Mouse (Mus musculus): Measurements from ENCODE around the gene Mslnl.
A peak's percentile ranks its signal among the peaks of the same experiment; 100 is the strongest.

Gene Mslnl

DNA sequence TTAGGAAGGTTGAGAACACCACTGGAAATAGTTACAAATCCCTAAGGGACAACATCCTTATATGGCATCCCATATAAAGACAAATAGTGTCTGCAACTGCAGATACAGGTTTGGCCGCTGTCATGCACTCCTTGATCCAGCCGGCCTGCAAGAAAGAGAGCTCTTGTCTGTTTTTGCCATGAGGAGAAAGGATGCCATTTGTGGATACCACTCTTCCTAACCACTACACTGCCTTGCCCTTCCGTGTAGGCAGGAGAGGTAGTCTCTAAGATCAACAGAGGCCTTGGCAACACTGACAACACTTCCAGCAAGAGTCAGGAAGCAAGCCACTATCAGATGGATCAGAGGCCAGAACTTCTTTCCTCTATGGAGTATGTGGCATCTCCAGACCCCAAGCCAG lies 50.4 kb downstream of the Mslnl start, which contains the start of gene Ccdc78:
Gene Ccdc78, plus strand, starts transcription at position 301 of the 400 bp plus-strand sequence.
- no peak for DNase-seq (ENCODE audit: low read depth)

DNA sequence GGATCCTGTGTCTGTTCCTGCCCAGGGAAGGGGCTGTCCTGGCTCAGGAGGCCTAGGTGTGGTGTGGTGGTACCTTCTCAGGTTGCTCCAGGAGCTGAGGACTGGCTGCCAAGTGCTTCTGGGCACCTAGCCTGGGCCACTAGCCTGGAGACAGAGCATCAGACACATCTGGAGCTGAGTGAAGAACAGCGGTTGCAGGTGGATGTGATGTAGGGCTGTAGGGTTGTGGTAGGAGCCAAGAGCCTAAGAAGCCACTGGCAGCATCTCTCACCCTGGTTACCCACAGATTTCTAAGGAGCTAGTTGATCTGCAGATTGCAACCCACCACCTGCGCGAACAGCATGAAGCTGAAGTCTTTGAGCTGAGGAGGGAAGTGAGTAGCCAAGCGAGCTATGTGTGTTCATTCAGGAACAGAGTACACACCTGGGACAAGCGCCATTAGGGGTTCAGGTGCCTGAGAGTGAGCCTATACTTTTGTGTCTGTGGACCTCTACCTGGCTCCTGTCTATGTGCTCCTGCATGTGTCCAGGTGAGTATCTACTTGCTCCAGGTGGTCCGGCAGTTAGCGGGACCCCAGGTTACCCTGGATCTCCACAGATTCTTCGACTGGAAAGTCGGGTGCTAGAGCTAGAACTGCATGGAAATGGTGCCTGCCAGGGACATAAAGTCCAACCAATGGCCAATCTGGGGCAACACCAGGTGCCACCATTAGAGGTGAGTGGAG lies 51.1 kb downstream of the Mslnl start:
- no peak for DNase-seq (ENCODE audit: low read depth)

DNA sequence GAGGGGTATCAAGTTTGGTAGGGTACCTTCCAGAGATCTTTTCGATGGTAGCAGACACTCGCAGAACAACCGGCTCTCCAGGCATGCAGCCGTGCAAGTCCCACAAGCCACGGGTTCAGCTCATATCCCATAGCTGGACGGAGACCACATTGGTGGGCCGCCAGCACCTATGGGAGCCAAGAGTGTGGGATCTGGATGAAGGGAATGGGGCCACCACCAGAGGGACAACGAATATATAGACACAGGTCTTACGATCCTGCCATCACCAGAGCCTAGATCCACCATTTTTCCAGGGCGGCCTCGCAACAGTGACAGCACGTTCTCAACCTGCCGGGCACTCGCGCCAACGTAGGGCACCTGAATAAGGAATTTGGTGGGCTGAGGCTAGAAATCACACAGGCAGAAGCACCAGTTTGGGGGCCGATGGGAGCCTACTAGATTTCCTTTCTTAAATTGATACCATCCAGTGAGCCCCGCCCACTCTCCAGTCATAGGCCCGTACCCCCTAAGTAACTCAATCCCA lies 55.5 kb downstream of the Mslnl start:
- no peak for DNase-seq (ENCODE audit: low read depth)

DNA sequence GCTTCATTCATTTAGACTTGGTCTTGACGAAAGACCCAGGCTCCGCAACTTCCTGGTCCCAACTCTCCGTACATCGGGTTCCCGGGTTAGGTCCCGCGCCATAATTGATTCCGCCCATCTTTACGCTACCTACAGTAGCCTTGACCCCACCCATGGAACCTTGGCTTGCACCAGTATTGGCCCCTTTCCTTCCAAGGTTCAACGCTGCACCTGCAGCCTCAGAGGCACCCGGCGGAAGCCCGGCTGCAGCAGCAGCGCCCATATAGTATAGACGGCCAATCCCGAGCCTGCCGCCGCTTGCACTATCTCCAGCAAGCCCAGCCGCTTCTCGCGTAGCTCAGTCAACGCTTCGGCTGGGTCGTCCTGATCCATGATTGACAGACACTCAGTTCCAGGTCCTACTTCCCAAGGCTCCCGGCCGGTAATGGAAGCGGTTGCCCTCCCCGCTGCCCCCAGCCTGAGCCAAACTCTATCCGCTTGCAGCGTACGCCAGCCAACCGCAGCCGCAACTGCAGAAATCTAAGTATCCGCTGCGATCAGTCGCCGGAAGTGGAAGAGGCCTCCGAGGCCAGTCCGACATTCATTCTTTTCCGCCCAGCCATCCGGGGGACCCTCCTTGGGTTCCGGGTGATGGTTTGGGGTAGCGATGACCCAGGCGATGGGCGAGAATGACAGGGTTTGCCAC lies 56.1 kb downstream of the Mslnl start:
- DNase-seq (ENCODE audit: low read depth), result peak; percentile 92

DNA sequence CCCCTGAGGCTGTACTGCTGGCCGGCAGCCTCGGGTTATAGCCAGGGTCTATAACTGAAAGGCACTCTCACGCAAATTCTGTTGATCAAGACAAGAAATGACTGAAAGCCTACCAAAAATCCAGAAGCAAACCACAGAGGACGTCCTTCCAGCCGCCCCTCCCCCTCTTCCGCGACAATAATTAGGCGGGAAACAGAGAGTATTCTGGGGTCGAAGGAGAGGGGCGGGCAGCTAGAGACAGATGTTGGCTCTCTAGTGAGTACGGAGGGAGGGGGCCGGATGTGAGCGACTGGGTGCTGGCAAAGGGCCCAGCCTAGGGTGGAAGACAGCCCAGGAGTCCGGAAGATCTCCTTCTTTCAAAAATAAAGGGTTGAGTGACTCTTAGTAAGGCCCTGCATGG lies 56.8 kb downstream of the Mslnl start, which contains the start of gene Fam173a:
Gene Fam173a, minus strand, starts transcription at position 287 of the 400 bp plus-strand sequence.
- peak; percentile 89 for DNase-seq (ENCODE audit: low read depth)

DNA sequence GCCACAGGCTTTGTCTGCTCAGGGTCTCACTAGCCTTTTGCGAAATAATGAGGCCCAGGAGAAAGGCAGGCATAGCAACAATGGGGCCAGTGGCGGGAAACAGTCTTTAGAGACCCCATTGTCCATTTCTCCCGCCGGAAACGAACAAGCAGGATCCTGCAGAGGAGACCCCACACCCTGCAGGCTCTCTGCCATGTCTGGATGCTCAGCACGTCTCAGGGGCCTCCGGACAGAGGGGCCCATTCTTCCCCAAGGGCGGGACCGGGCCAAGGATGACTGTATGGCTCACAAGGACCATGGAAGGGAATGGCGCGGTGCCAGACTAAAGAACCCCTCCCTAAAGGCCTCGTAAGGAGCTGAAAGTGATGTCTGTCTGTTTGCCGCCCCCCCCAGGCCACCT lies 58.4 kb downstream of the Mslnl start:
- no peak for DNase-seq (ENCODE audit: low read depth)

DNA sequence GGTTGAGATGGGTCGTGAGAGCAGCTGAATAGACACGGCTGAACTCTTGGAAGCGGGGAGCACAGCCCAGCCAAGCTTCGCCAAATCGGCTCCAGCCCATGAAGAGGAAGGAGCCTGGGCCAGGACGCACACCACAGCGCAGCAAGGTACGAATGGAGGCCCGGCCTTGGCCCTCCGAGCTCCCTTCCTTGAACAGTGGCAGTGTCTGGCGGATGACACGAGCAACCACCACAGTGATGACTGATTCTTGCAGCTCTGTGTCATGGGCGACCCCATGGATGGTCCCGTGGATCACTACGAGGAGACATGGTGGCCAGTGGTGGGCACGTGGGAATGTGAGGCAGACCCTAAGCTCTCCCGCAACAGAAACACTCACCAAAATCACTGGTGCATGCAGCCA lies 59.2 kb downstream of the Mslnl start:
- DNase-seq (ENCODE audit: low read depth), result no peak

DNA sequence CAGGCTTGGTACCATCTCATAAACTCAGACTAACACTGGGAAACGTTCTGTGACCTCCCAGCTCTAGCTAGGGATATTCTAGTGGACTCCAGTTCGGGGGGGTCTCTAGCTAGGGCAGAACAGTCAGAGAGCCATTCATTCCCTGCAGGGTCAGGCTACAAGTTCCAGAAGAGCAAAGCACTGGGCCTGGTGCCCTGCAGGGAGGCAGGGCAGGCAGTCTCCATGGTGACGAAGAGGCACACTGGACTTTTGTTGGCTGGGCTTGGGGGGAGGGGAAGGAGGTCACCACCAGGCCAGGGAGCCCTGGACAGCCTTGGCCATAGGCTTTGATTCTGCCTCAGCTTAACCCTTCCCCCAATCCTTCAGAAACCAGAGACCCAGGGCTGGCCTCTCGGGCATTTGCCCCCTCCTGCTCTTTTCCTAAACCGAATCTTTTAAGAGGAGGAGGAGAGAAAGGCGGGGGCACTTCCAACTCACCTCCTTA lies 59.8 kb downstream of the Mslnl start, which contains the start of gene AC134908.4:
Gene AC134908.4, minus strand, starts transcription at position 51 of the 484 bp plus-strand sequence.
- DNase-seq (ENCODE audit: low read depth), result no peak

DNA sequence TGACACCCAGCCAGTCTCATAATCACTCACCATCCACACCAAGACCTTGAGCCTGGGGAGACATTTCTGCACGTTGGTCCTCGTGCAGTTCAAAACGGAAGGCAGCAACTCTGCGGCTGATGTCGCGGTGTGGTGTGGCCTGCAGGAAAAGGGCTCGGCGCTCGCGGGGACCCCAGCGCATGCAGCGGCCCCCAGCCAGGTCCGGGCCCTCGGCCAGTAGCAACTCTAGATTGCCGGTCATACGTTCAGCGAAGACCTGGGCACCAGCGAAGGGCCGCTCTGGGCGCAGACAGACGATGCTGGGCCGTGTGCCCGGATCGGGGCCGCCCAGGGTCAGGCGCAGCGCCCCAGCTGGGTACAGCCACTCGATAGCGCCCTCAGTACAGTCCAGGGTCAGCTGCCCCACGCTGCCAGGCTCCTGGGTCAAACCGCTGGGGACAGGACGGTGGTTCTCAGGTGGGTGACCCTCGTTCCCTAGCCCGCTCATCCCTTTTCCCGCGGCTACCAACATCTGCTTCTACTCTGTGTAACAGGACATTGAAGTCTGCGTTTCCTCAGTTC lies 60.4 kb downstream of the Mslnl start:
- no peak for DNase-seq (ENCODE audit: low read depth)

DNA sequence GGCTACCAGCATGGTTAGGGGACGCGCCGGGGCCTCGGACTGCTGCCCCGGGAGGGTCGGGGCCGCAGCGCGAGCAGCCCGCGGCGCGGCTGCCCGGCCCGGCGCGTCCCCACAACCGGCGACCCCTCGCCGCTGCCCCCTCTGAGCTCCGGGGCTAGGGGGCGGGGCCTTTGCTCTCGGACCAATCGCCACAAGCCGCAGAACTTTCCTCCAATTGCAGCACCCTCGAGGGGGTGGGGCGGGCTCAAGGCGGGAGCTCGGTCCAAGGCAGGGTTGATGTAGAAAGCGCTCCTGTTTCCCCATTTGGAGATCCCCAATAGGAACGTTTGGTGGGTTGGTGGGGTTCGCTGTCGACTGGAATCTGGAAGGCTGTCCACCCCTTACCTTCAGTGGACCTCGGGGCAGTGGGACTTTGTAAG lies 61.1 kb downstream of the Mslnl start, which contains the start of gene Metrn:
Gene Metrn, minus strand, starts transcription at position 186 of the 419 bp plus-strand sequence.
- DNase-seq (ENCODE audit: low read depth), result peak; percentile 82
